Mouse (Mus musculus): ENCODE data around the gene Tmc2. TPM values are rescaled to one million over a fixed set of nuclear protein-coding genes. Genes with fewer than 3 reads are reported as not detected.
A peak's percentile ranks its signal among the peaks of the same experiment; 100 is the strongest.

Tmc2 gene
- total RNA-seq, 2 experiments from 2014 or later, result not detected

DNA sequence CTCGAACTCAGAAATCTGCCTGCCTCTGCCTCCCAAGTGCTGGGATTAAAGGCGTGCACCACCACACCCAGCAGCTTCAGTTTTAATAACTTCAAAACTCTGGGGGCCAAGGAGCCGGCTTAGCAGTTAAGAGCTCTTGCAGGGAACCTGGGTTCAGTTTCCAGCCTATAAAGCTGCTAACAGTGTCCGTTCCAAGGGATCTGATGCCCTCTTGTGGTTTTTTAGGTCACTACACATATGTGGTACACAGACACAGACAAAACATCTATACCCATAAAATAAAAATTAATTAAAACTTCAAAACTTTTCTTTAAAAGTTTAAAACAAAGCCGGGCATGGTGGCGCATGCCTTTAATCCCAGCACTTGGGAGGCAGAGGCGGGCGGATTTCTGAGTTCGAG lies 51.9 kb downstream of the Tmc2 start:
- peak; percentile 92 for ATAC-seq (replicated peaks; ENCODE audit: poor library complexity)

DNA sequence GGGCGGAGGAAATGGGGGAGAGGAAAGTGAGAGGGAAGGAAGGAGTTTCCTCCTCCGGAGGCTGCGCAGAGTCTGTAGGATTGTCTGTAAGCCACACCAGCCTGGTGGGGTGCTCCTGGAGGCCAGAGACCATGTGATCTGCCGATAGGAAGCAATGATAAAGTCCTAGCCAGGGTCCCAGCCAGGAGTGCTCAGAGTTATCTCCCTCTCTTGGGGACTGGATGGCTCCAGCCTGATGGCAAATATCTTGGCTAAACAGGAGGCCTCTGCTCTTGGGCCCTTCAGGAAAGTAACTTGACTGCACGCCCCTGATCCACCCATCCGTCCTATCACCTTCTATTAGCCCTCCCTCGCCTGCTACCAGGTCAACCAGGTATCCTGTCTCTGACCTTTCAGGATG lies 53.2 kb downstream of the Tmc2 start:
- ATAC-seq (replicated peaks; ENCODE audit: poor library complexity), result no peak

DNA sequence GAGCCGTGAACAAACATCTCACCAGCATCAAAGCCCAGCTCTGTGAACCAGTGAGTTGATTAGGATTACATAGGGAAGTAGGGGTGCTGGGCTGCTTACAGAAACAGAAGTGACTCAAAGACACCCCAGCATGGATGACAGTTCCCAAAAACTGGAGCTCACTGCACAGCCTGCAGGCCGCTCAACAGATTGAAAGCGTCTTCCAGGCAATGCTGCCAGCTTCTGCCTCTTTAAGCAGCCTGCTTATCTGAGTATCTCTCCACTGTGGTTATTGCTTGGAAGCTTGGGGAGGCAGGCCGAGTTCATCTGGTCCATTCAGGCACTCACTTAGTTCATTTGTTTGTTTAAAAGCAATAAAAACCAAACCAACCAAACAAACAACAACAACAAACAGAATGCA lies 61.8 kb downstream of the Tmc2 start:
- peak; percentile 73 for ATAC-seq (replicated peaks; ENCODE audit: poor library complexity)

DNA sequence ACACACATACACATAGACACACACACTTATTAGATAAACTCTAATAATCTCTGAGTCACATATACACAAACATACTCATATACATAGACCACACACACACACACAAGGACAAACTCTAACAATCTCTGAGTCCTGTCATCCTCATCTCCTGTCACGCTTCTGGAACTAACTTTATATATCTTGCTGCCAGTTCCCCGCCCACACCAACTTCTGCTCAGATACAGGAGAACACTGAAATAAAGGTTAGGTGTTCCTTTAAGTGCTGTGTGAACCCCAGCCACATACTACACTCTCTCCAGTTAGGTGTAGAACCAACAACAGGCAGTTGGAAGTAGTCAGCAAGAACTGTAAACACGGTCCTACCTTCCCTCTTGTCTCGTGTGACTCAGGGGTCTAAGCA lies 65.8 kb downstream of the Tmc2 start:
- ATAC-seq (replicated peaks; ENCODE audit: poor library complexity), result no peak

DNA sequence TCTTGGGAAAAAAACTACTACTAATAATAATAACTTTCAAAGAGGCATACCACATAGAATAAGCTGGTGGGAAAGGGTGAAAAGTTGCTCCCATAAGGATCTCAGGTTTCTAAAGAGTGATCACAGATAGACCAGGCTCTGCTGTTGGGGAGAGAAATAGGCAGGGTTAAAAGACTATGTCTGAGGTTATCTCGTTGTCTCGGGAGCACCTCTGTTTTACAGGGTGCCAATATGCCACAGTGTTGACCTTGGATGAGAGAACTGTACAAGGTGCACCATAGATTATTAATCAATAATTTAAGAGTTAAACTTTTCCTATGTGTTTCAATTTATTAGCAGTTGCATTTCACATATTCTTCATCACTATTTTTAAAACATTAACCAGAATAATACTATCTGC lies 66.9 kb downstream of the Tmc2 start:
- ATAC-seq (replicated peaks; ENCODE audit: poor library complexity), result no peak

DNA sequence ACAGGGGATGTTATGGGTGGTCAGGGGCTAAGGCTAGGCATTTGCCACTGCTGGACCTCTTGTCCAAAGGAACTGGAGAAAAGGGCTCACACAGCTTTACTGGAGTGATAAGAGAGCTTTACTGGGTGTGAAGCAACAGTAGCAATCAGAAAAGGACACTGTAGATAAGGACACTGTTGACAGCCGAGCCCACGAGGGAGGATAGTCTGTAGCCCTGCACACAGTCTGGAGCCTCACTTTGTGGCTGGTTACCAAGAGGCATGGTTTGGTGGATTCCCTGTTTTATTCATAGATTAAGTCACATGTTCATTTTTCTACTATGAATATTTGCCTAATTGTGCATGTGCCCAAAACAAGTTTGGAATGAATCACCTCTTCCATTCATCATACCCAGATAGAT lies 67.4 kb downstream of the Tmc2 start:
- peak; percentile 88 for ATAC-seq (replicated peaks; ENCODE audit: poor library complexity)

DNA sequence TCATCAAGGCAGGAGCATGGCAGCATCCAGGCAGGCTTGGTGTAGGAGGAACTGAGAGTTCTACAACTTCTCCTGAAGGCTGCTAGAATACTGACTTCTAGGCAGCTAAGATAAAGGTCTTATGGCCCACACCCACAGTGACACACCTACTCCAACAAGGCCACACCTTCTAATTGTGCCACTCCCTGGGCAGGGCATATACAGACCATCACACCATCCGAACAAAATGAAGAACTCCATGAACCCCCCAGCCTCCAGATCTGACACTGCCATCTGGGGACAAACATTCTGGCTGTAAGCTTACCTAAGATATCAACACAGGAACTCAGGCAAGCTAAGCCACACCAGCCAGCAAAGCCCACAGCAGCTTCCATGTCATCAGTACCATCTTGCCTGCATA lies 70.5 kb downstream of the Tmc2 start:
- peak; percentile 74 for ATAC-seq (replicated peaks; ENCODE audit: poor library complexity)

DNA sequence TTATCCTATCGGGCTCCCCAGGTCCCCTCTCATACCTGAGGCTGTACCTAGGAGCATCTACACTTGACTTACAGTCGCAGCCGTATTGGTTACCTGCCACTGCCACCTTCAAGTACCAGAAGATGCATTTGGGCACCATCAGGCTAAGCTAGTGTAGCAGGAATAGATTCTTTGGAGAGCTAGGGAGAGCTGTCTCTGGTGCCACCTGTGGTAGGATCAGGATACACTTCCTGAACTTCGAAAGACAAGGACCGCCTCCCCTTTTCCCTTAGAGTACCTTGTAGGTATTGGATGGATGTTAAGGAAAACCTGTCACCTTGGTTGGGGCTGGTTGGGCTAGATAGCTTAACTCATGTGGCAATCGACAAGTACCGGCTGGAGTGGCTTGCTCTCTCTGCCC lies 73.1 kb downstream of the Tmc2 start:
- no peak for ATAC-seq (replicated peaks; ENCODE audit: poor library complexity)

DNA sequence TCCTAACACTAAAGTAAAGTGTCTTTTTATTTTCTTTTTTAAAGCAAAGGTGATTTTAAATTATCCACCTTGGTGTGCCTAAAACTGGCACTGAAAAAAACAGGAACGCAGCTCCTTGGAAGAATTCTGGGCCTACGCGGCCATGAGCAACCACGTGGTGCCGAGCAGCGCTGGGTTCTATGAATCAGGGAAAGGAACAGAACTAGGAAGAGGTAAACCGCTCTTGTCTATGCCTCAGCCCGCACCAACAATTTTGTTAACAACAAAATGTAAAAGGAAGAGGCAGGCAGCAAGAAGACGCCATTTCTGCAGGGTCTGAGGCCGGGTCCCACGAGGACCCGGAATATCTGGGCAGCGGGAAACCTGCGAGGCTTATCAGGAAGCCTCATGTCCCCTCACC lies 78.7 kb downstream of the Tmc2 start:
- ATAC-seq (replicated peaks; ENCODE audit: poor library complexity), result peak; percentile 5; the same call in 1 of the 2 replicates

DNA sequence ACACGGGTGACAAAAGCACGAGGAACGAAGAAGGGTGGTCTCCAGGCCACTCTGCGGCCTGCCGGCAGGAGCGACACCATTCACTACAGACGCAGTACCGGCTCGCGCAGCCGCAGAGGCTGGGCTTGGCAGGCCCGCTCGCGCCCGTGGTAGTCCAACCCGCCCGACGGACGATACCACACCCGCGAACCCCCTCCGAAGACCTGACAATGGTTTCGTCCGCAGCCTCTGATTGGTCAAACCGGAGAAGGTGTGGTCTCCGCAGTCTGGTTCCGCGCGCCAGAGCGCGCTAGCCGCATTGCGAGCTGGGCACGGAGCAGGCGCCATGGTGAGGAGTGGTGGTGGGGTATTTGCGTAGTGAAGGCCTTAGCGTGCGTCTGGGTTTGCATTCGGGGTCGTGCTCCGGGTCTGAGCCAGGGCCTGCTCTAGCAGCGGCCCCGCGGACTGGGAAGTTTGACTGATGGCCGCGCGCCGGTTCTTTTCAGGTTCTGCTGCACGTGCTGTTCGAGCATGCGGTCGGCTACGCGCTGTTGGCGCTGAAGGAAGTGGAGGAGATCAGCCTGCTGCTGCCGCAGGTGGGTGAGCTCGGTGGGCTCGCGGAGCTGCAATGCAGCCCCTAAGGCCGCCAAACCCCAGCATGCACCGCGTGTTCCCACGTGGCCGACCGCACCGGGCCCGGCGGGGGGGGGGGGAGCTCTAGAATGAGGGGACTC lies 79.3 kb downstream of the Tmc2 start, which contains the start of gene Nop56:
Gene Nop56 (plus strand): TSS at position 282 of the 713 bp plus-strand sequence.
- ATAC-seq (replicated peaks; ENCODE audit: poor library complexity), result peak; percentile 88

DNA sequence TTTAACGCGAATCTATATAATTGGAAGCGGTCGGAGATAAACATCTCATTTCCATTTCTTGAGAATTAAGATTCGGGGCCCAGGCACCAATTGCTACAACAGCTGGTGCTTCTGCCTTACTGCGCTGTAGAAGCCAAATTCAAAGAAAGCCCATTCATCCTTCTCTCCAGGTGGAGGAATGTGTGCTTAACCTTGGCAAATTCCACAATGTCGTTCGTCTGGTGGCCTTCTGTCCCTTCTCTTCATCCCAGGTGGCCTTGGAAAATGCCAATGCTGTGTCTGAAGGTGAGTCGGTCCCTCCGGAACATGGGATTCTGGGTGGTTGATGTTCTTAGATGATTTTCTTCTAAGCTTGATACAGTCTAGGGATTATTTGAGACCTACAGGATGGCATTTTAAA lies 79.9 kb downstream of the Tmc2 start:
- no peak for ATAC-seq (replicated peaks; ENCODE audit: poor library complexity)

DNA sequence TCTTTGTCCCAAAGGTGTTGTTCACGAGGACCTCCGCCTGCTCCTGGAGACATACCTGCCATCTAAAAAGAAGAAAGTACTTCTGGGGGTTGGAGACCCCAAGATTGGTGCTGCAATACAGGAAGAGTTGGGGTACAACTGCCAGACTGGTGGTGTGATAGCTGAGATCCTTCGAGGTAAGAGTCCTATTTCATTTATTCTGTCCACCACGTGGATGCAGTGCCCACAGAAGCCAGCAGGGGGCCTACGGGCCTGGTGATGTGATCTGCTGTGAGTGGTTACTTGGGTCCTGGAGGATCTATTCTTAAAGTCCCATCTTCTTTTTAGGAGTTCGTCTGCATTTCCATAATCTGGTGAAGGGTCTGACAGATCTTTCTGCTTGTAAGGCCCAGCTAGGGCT lies 80.7 kb downstream of the Tmc2 start:
- peak; percentile 43 for ATAC-seq (replicated peaks; ENCODE audit: poor library complexity)

DNA sequence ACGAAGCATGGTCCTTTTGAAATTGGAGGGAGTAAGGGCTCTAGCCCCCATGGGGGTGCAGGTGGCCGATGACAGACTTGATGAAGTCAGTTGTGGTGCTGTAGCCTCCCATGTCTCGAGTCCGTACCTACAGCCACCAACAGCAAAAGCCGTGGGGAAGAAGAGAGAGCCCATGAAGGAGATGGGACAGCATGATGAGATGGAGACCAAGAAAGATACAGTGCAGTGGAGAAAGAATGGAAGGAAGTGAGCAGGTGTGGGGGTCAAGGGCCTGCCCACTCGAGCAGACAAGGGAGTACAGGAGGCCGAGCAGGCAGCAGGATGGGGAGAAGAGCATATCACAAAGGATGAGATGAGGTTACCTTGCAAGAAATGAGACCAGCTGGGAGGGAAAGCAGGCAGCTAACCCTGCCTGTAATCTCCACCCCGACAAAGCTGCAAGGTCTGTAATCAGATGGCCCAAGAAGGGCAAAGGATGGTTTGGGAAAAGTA lies 84.7 kb downstream of the Tmc2 start:
- peak; percentile 4; the same call in 1 of the 2 replicates for ATAC-seq (replicated peaks; ENCODE audit: poor library complexity)

DNA sequence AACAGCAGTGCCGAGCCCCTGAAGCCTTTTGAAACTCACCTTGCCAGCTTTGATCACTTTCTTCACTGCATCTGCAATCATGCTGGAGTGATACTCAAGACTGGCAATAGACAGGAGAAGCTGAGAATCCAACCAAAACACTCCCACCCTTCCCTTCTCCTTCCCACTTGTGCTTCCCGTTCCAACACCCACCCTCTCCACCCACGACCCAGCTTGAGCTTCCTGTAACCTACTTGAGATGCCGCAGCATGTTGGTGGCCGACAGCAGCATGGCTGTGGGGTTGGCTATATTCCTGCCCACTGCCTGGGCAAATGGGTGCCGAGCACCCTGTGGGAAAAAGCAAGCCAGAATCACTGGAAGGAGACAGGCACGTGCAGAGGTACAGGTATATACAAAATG lies 85.2 kb downstream of the Tmc2 start:
- no peak for ATAC-seq (replicated peaks; ENCODE audit: poor library complexity)

DNA sequence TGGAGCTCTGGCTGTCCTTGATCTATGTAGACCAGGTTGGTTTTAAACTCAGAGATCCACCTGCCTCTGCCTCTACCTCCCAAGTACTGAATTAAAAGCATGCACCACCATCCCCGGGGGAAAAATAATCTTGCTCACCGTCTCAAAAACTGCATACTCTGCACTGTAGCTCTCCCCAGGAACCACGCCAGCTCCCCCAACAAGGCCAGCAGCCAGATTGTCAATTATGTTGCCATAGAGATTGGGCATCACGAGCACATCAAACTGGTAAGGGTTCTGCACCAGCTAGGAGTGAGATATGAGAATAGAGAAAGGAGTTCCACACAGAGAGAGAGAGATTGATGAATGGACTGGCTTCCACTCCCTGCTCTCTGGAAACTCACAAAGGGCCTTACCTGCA lies 85.8 kb downstream of the Tmc2 start:
- ATAC-seq (replicated peaks; ENCODE audit: poor library complexity), result no peak

DNA sequence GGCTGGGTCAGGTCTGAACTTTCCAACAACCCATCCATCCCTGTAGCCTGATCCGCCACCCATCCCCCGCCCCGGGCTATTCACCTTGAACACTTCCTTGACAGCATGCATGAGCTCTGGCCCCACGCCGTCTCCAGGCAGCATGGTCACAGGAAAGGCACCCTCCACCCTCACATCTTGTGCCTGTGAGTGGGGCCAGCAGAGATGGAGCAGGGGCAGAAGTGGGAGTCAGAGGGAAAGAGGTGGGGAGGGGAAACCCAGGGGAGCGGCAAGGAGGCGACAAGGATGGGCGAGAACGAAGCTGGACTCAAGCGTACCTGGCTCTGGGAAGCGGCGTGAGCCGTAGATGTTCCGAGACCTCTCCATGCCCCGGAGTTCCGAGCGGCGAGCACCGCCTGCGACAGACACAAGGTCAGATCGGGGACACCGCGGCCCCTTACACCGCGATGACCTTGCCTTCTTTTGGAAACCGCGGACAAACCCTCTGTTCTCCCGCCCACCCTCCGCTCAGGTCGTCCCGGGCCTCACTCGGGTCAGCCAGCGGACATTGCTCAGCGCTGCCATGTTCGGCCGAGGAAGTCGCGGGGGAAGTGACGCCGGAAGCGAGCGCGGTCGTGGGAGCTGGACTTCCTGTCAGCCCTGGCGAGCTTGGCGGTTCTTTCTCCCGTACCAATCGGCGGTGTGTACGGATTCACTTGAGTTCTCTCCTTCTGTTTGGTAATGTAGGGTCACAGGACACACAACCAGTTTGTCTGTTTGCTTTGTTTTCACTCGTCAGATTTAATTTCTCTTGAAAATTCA lies 89.1 kb downstream of the Tmc2 start, which contains the start of gene Idh3b:
Gene Idh3b (minus strand): TSS at position 694 of the 801 bp plus-strand sequence.
- peak; percentile 85 for ATAC-seq (replicated peaks; ENCODE audit: poor library complexity)

DNA sequence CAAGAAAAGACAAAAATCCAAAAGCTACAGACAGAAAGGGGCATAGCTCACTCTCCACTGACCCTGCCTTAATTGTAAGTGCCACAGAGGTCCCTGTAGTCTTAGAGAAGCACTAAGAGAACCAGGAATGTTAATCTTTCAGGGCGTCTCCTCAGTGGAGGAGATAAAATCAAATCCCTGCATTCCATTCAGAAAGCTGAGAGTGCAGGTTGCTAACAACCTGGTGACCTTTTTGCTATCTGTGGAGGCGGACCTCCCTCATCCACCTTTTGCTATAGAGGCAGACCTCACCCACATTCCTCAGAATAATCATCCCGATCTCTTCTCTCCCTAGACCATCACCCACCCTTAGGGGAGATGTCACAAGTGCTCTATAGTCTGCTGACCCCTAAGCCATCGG lies 94.1 kb downstream of the Tmc2 start:
- ATAC-seq (replicated peaks; ENCODE audit: poor library complexity), result no peak

DNA sequence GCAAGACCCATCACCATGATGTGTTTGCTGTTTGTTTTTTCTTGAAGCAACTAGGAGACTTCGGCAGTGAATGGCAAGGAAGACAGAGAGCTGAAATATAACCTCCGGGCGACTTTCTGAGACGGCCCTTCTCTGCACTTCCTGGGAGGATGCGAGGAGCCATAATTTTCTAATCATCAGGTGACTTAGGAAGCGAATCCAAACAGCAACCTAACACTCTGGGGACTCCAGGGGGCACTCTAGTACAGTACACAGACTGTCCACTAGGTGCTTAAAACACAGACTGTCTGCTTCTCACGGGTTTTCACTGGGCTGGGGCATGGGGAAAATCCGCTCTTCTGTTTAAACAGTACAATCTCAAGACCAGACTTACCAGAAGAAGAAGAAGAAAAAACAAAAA lies 96.4 kb downstream of the Tmc2 start:
- peak; percentile 84 for ATAC-seq (replicated peaks; ENCODE audit: poor library complexity)

DNA sequence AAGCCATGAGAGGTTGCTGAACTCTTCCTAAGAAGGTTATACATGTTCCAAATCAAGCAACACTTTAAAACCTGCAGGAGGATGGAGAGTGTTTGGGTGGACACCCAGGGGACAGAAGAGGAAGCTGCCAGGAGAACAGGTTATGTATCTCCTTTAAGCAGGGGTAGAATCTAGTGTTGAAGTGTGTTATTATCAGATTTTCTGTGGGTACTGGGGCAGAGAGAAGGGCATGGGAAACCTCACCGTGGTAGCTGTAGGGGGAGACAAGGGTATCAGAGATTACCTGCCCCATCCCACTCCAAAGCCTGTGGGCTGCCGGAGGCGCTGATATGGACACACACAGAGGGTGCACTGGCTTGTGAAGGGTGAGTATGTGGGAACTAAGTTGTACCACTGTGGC lies 98.0 kb downstream of the Tmc2 start:
- ATAC-seq (replicated peaks; ENCODE audit: poor library complexity), result peak; percentile 7

DNA sequence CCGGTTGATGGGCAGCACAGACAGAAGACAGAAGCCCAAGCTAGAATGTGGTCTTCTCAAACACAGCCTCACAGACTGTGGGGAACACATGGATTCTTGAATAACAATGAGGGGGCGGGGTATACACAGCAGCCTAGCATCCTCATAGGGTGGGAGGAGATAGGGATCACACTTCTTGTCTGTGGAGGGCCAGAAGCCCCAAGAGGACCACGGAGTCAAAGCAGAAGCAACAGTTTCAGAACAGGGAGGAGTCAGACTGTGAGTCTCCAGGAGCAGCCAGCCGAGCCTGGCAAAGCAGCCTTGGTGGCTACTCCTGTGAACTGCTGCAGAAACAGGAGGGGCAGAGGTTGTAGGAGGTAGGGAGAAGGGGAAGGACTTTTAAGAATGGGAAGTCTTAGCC lies 98.5 kb downstream of the Tmc2 start:
- peak; percentile 42 for ATAC-seq (replicated peaks; ENCODE audit: poor library complexity)

DNA sequence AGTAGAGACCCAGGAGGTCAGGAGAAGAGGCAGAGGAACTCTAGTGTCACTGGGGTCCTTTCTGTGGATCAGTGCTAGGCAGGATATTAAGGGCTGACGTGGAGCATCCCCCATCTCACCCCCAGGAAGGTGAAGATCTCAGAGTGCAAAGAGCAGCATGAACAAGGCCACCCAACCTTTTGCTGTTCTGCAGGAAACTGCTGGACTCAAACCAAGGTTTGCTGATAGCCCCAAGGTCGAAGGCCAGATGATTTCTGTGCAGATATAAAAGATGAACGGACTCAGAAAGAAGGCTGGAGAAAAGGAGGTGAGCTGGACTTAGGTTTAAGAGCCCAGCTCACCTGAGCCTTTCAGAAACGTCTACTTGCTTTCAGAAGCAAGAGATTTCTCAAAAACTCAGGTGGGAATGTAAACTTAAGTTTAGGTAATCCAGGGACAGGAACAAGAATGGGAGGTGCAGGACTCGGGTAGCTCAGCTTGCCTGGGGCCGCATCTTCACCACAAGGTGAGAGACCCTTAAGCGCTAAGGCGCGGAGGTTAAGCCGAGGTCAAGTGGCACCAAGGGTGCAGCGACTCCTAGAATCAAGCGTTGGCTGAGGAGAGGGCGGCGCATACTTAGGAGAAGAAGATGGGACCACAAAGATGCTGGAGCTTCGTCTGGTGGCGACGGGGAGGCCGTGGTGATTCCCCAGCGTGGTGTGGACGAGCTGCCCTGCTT lies 99.4 kb downstream of the Tmc2 start:
- no peak for ATAC-seq (replicated peaks; ENCODE audit: poor library complexity)

DNA sequence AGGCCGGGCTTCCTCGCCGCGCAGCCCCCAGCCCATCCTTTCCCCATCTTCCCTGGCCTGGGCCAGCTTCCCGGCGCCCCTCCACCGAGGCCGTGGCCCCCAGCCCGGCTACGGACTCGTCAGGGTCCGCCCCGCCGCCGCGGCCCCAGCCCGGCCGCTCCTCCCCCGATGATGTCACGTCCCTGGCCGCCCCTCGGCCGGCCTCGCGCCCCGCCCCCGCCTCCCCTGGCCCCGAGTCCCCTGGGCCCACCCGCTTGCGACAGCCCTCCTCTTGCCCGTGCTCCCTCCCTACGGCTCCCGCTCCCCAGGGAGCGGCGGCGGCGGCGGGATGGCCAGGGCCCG lies 99.9 kb downstream of the Tmc2 start, which contains the start of gene Ebf4:
Gene Ebf4 (plus strand): TSS at position 234 of the 342 bp plus-strand sequence.
- ATAC-seq (replicated peaks; ENCODE audit: poor library complexity), result no peak
